Mouse (Mus musculus) lung, embryonic 15.5 days (tissue): ENCODE results near the gene Mid2. TPM values are rescaled to one million over a fixed set of nuclear protein-coding genes. Genes with fewer than 3 reads are reported as not detected.

Source experiments
- ATAC-seq: fragments of 200-750 bp; cut with Nextera tagmentation; 2 replicates; pipeline ENCODE4 v1.8.0; 2017; ENCODE audit warnings: moderate number of reproducible peaks, borderline replicate concordance; ENCODE audit not compliant: low FRiP score, low TSS enrichment; ENCODE audit errors: extremely low read depth
- H3K27ac ChIP-seq: fragments of 300-500 bp; sonication (generic); 2 replicates; pipeline ENCODE4 v1.5.1; 2015; ENCODE audit warnings: moderate library complexity, mild to moderate bottlenecking, inconsistent platforms
- H3K27me3 ChIP-seq: fragments of 300-500 bp; sonication (generic); 2 replicates; pipeline ENCODE4 v1.6.1; 2015; ENCODE audit warnings: inconsistent platforms
- H3K36me3 ChIP-seq: fragments of 300-500 bp; sonication (generic); 2 replicates; pipeline ENCODE4 v1.6.1; 2015; ENCODE audit warnings: inconsistent platforms
- H3K4me1 ChIP-seq: fragments of 300-500 bp; sonication (generic); 2 replicates; pipeline ENCODE4 v1.6.1; 2015; ENCODE audit warnings: inconsistent platforms
- H3K4me2 ChIP-seq: fragments of 300-500 bp; sonication (generic); 2 replicates; pipeline ENCODE4 v1.6.1; 2015; ENCODE audit warnings: inconsistent platforms, mild to moderate bottlenecking, moderate library complexity
- H3K4me3 ChIP-seq: fragments of 300-500 bp; sonication (generic); 2 replicates; pipeline ENCODE4 v1.5.1; 2015; ENCODE audit warnings: mild to moderate bottlenecking, inconsistent platforms
- H3K9ac ChIP-seq: fragments of 300-500 bp; sonication (generic); 2 replicates; pipeline ENCODE4 v1.6.1; 2015; ENCODE audit warnings: inconsistent platforms
- H3K9me3 ChIP-seq: fragments of 300-500 bp; sonication (generic); 2 replicates; pipeline ENCODE4 v1.6.1; 2016; ENCODE audit warnings: inconsistent platforms
- WGBS: fragments of 180-500 bp; shearing (Covaris S2); methylation state at CpG from one replicate; pipeline ENCODE4 v1.1.7; 2015; 5-methylcytosine and 5-hydroxymethylcytosine counted together
- polyA plus RNA-seq: library from polyadenylated mRNA; unstranded; fragments of >200 nt; fragmentation: Nextera tagmentation; extraction: Ambion mirVana; gene quantifications from 2 replicates; pipeline ENCODE4 v1.2.1, GENCODE M21; 2015

Gene Mid2
- polyA plus RNA-seq, 1 experiment from 2014 or later = 7.8 TPM

- 73% methylated on average over 4 of the region's 4 CpGs for WGBS
- H3K9ac ChIP-seq = no peak overlapping the region
- no peak overlapping the region for H3K4me2 ChIP-seq
- no peaks in the 10 kb centered on the region for H3K9me3 ChIP-seq
- H3K27me3 ChIP-seq = no peaks in the 10 kb centered on the region
- H3K4me1 ChIP-seq = no peaks in the 10 kb centered on the region
- H3K36me3 ChIP-seq = no peaks in the 10 kb centered on the region
- no peak overlapping the region for H3K27ac ChIP-seq
- no peak overlapping the region for H3K4me3 ChIP-seq
- ATAC-seq = no peak
Observed at GRCm38 (mm10) chrX:140706077-140706476, 41.7 kb downstream of the Mid2 start.

- Histone ChIP-seq H3K4me2 (no peak overlapping the region), H3K4me1 (no peaks in the 10 kb centered on the region), H3K27ac (no peak overlapping the region), H3K9me3 (no peaks in the 10 kb centered on the region), H3K9ac (no peak overlapping the region), H3K4me3 (no peak overlapping the region), H3K27me3 (no peaks in the 10 kb centered on the region; the same call in 1 of the 2 replicates), H3K36me3 (no peaks in the 10 kb centered on the region)
- no peak for ATAC-seq
- WGBS = 44% methylated on average over 4 of the region's 4 CpGs
Observed at GRCm38 (mm10) chrX:140722400-140722799, 58.0 kb downstream of the Mid2 start.

- Histone ChIP-seq H3K27me3 (peaks cover 8% of the 10 kb centered on the region; the same call in 1 of the 2 replicates), H3K9ac (no peak overlapping the region), H3K9me3 (no peaks in the 10 kb centered on the region), H3K36me3 (no peaks in the 10 kb centered on the region), H3K4me1 (no peaks in the 10 kb centered on the region), H3K27ac (no peak overlapping the region), H3K4me2 (no peak overlapping the region), H3K4me3 (no peak overlapping the region)
- ATAC-seq = no peak
Observed at GRCm38 (mm10) chrX:140738986-140739385, 74.6 kb downstream of the Mid2 start.

DNA sequence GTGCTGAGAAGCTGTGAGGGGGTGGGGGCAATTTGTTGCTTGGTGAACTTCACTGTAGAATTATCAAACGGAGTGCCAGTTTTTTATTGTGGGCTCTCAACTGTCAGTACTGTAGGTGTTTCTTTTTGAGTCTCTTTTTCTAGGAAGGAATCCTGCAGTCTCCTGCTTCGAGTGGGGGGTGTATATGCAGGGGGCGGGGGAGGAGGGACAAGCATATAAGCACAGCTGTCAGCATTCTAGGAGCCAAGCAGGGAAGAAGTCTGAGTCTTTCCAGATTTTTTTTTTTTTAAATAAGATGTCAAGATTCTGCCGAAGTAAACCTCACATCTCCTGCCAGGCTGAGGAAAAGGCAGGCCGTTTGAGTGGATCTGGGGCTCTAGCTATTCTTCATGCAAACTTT, 78.8 kb downstream of the Mid2 start:
- WGBS = 41% methylated on average over 5 of the region's 5 CpGs
- H3K4me3 ChIP-seq = no peak overlapping the region
- no peaks in the 10 kb centered on the region for H3K9me3 ChIP-seq
- H3K36me3 ChIP-seq = no peaks in the 10 kb centered on the region
- ATAC-seq = 0 out of 2 replicates have a peak, but pooled peaks have one; percentile 62
- no peaks in the 10 kb centered on the region for H3K27me3 ChIP-seq
- no peaks in the 10 kb centered on the region for H3K4me1 ChIP-seq
- no peak overlapping the region for H3K4me2 ChIP-seq
- no peak overlapping the region for H3K9ac ChIP-seq
- no peak overlapping the region for H3K27ac ChIP-seq

GRCm38 (mm10) chrX:140769794-140770193, 105.4 kb downstream of the Mid2 start:
- Histone ChIP-seq H3K27me3 (no peaks in the 10 kb centered on the region), H3K4me1 (no peaks in the 10 kb centered on the region), H3K36me3 (no peaks in the 10 kb centered on the region), H3K4me2 (no peak overlapping the region), H3K9me3 (no peaks in the 10 kb centered on the region), H3K4me3 (no peak overlapping the region), H3K9ac (no peak overlapping the region), H3K27ac (no peak overlapping the region)
- ATAC-seq = no peak
- WGBS = 38% methylated on average over 1 of the region's 1 CpGs

GRCm38 (mm10) chrX:140805340-140805739, 140.9 kb downstream of the Mid2 start:
- Histone ChIP-seq H3K9me3 (no peaks in the 10 kb centered on the region), H3K4me3 (no peak overlapping the region), H3K9ac (no peak overlapping the region), H3K4me2 (no peak overlapping the region), H3K4me1 (no peaks in the 10 kb centered on the region), H3K27me3 (no peaks in the 10 kb centered on the region), H3K36me3 (no peaks in the 10 kb centered on the region), H3K27ac (no peak overlapping the region)
- WGBS = 74% methylated on average over 2 of the region's 2 CpGs
- ATAC-seq = peak; percentile 62; the same call in 1 of the 2 replicates

- ATAC-seq = no peak
- Histone ChIP-seq H3K4me3 (no peak within 1 kb of the TSS), H3K36me3 (no peaks in the 10 kb centered on the region), H3K9ac (no peak within 1 kb of the TSS), H3K9me3 (no peaks in the 10 kb centered on the region), H3K4me2 (no peak within 1 kb of the TSS), H3K4me1 (no peaks in the 10 kb centered on the region), H3K27ac (no peak within 1 kb of the TSS), H3K27me3 (no peaks in the 10 kb centered on the region; the same call in 1 of the 2 replicates)
- 90% methylated on average over 22 of the region's 22 CpGs for WGBS
Observed at GRCm38 (mm10) chrX:140813312-140814006, 149.1 kb downstream of the Mid2 start, which contains the start of gene Tex13b. Tex13b (minus strand) TSS chrX:140813433.

Other genes starting within 250 kb of the Mid2 start
- gene Prps1, start 208.0 kb upstream of the Mid2 start, polyA plus RNA-seq = 38.1 and 41.1 TPM in 2 replicates
- gene Tsc22d3, start 63.9 kb upstream of the Mid2 start, polyA plus RNA-seq = 103 and 111 TPM in 2 replicates
- not detected in 2 replicates for gene Tex13b, start 148.8 kb downstream of the Mid2 start, polyA plus RNA-seq
- 0.12 and 0.16 TPM in 2 replicates for gene Vsig1, start 243.0 kb downstream of the Mid2 start, polyA plus RNA-seq